In the genomic region with DNA sequence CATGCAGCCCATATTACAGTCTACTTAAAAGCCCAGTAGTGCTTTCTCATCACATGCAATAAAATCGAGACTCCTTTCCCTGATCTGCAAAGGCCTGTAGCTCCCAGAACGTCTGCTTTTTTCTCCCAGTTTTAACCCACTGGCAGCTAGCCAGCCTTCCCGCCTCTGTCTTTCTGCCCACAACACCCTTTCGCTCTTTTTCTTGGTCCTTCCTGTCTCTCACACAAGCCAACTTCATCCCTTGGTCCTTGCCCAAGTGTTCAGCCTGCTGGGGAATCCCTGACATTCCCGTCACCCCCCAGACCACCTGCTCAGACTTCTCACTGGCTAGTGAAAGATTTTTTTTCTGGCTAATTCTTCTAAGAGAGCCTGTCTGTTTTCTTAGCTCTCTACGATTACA, we compare ENCODE assay signal across 10 mouse cellular contexts. TPM values are rescaled to one million over a fixed set of nuclear protein-coding genes. Genes with fewer than 3 reads are reported as not detected.
A peak's percentile ranks its signal among the peaks of the same experiment; 100 is the strongest.
DNase-seq lines count a peak whose midpoint lies in the region; ATAC-seq and TF ChIP-seq lines count a peak whose summit lies in the region.
"Had no signal": no experiment of that assay in that cellular context is flagged by ENCODE, and none has a peak within 500 bp of the region (broad histone marks: within the 10 kb centered on the region; RNA-seq: fewer than 3 reads in every experiment).

No protein-coding gene starts in this region.

- no peaks in the 10 kb centered on the region for H3K9me3 ChIP-seq in kidney, embryonic 16.5 days (ENCODE audit: low read length)
- H3K9me3 ChIP-seq in limb, embryonic 14.5 days (ENCODE audit: control insufficient read depth, low read length): no peaks in the 10 kb centered on the region
- no peaks in the 10 kb centered on the region for H3K9me3 ChIP-seq in intestine, postnatal 0 days (ENCODE audit: control insufficient read depth)
- H3K9me3 ChIP-seq: liver, embryonic 15.5 days had no signal

- peak; percentile 50 to 61 for DNase-seq in cerebellum, adult 18-20 months
- no peak for DNase-seq in kidney, adult 9 months
- peak; percentile 65 for DNase-seq in cerebellum, adult 9-11 months
- DNase-seq in limb, embryonic 14.5 days (ENCODE audit: low spot score): peak; percentile 32
- DNase-seq in lung, adult 18-20 months: no peak
- DNase-seq: kidney, adult 8-10 months had no signal

- 0 out of 2 replicates have a peak overlapping the region, but pooled peaks have one; percentile 2 for H3K9ac ChIP-seq in kidney, embryonic 16.5 days (replicated peaks; ENCODE audit: low read length)
- no peak overlapping the region for H3K9ac ChIP-seq in limb, embryonic 14.5 days (ENCODE audit: low read depth, low read length, severe bottlenecking)
- H3K9ac ChIP-seq in intestine, postnatal 0 days (ENCODE audit: low read depth, low read length): no peak overlapping the region
- H3K9ac ChIP-seq: liver, embryonic 15.5 days had no signal

- H3K36me3 ChIP-seq in kidney, embryonic 16.5 days (ENCODE audit: insufficient read depth, low read length): 0 out of 2 replicates have a peak, but pooled peaks cover 4% of the 10 kb centered on the region
- H3K36me3 ChIP-seq in limb, embryonic 14.5 days (ENCODE audit: control insufficient read depth, insufficient read depth, low read length): peaks cover 17% of the 10 kb centered on the region
- no peaks in the 10 kb centered on the region for H3K36me3 ChIP-seq in intestine, postnatal 0 days (ENCODE audit: control insufficient read depth, insufficient read depth)

- WGBS in kidney, embryonic 16.5 days: 40% methylated on average over 6 of the region's 6 CpGs
- 32% methylated on average over 6 of the region's 6 CpGs for WGBS in limb, embryonic 14.5 days
- 45% methylated on average over 6 of the region's 6 CpGs for WGBS in intestine, postnatal 0 days

- H3K27me3 ChIP-seq in kidney, embryonic 16.5 days (ENCODE audit: insufficient read depth, low read length): no peaks in the 10 kb centered on the region; the same call in 1 of the 2 replicates
- no peaks in the 10 kb centered on the region for H3K27me3 ChIP-seq in limb, embryonic 14.5 days (ENCODE audit: control insufficient read depth, insufficient read depth, low read length)
- no peaks in the 10 kb centered on the region for H3K27me3 ChIP-seq in intestine, postnatal 0 days (replicated peaks; ENCODE audit: control insufficient read depth, insufficient read depth, low read length)

- no peak overlapping the region for H3K4me2 ChIP-seq in kidney, embryonic 16.5 days (replicated peaks; ENCODE audit: low read depth, low read length)
- no peak overlapping the region for H3K4me2 ChIP-seq in limb, embryonic 14.5 days (replicated peaks; ENCODE audit: low read depth, low read length, severe bottlenecking)
- H3K4me2 ChIP-seq in intestine, postnatal 0 days (replicated peaks; ENCODE audit: low read depth): no peak overlapping the region
- H3K4me2 ChIP-seq: liver, embryonic 15.5 days had no signal

- H3K4me3 ChIP-seq in kidney, embryonic 16.5 days (ENCODE audit: low read length): no peak overlapping the region
- no peak overlapping the region for H3K4me3 ChIP-seq in limb, embryonic 14.5 days (replicated peaks; ENCODE audit: low read length)
- H3K4me3 ChIP-seq in intestine, postnatal 0 days (ENCODE audit: low read depth, low read length): no peak overlapping the region
- H3K4me3 ChIP-seq: liver, embryonic 15.5 days had no signal

- TF ChIP-seq CTCF in intestine, postnatal 0 days (IDR thresholded peaks at IDR 0.05; ENCODE audit: low read depth): no peak

- no peak for TF ChIP-seq POLR2A in limb, embryonic 14.5 days (IDR thresholded peaks at IDR 0.05; ENCODE audit: borderline replicate concordance, extremely low read depth, insufficient read depth, insufficient read length)

- H3K27ac ChIP-seq in kidney, embryonic 16.5 days (ENCODE audit: low read length): no peak overlapping the region
- no peak overlapping the region for H3K27ac ChIP-seq in limb, embryonic 14.5 days (replicated peaks; ENCODE audit: low read depth, low read length)
- H3K27ac ChIP-seq in intestine, postnatal 0 days (ENCODE audit: low read depth, low read length): no peak overlapping the region
- H3K27ac ChIP-seq: liver, embryonic 15.5 days had no signal

- peaks cover 37% of the 10 kb centered on the region for H3K4me1 ChIP-seq in kidney, embryonic 16.5 days (ENCODE audit: insufficient read depth, low read length)
- H3K4me1 ChIP-seq in limb, embryonic 14.5 days (ENCODE audit: control insufficient read depth, insufficient read depth, low read length): peaks cover 20% of the 10 kb centered on the region
- no peaks in the 10 kb centered on the region for H3K4me1 ChIP-seq in intestine, postnatal 0 days (replicated peaks; ENCODE audit: control insufficient read depth, insufficient read depth, low read length)

- ATAC-seq in cerebellum, adult (ENCODE audit: insufficient number of reproducible peaks, low FRiP score, low TSS enrichment): no peak
- no peak for ATAC-seq in kidney, embryonic 16.5 days (ENCODE audit: low FRiP score, low TSS enrichment)
- peak; percentile 27; the same call in 1 of the 2 replicates for ATAC-seq in limb, embryonic 14.5 days (ENCODE audit: low FRiP score, low read depth)
- no peak for ATAC-seq in intestine, postnatal 0 days

RNA-seq across cellular contexts. Expression of a gene that starts 15.9 kb away (rescaled TPM):
- polyA plus RNA-seq in kidney, embryonic 16.5 days (2015; fragmentation: Nextera tagmentation; extraction: Ambion mirVana): 4.3 and 6.0 TPM in 2 replicates
- 5.3 and 6.1 TPM in 2 replicates for polyA plus RNA-seq in limb, embryonic 14.5 days (2012; rRNA removed)
- 3.7 and 4.7 TPM in 2 replicates for polyA plus RNA-seq in limb, embryonic 14.5 days (2014; fragmentation: Nextera tagmentation; extraction: Ambion mirVana)
- polyA plus RNA-seq in intestine, postnatal 0 days (2015; fragmentation: Nextera tagmentation; extraction: Ambion mirVana): 0.87 and 1.1 TPM in 2 replicates

RNA-seq across cellular contexts. Expression of a gene that starts 18.4 kb away (rescaled TPM):
- 27.1 and 28.9 TPM in 2 replicates for polyA plus RNA-seq in kidney, embryonic 16.5 days (2015; fragmentation: Nextera tagmentation; extraction: Ambion mirVana)
- 11.9 and 12.4 TPM in 2 replicates for polyA plus RNA-seq in limb, embryonic 14.5 days (2012; rRNA removed)
- 19.9 and 20.3 TPM in 2 replicates for polyA plus RNA-seq in limb, embryonic 14.5 days (2014; fragmentation: Nextera tagmentation; extraction: Ambion mirVana)
- polyA plus RNA-seq in intestine, postnatal 0 days (2015; fragmentation: Nextera tagmentation; extraction: Ambion mirVana): 7.5 and 8.8 TPM in 2 replicates

RNA-seq across cellular contexts. Expression of a gene that starts 30.2 kb away (rescaled TPM):
- 23.2 and 23.3 TPM in 2 replicates for polyA plus RNA-seq in kidney, embryonic 16.5 days (2015; fragmentation: Nextera tagmentation; extraction: Ambion mirVana)
- polyA plus RNA-seq in limb, embryonic 14.5 days (2012; rRNA removed): 22.9 and 31.4 TPM in 2 replicates
- polyA plus RNA-seq in limb, embryonic 14.5 days (2014; fragmentation: Nextera tagmentation; extraction: Ambion mirVana): 19.5 and 20.4 TPM in 2 replicates
- polyA plus RNA-seq in intestine, postnatal 0 days (2015; fragmentation: Nextera tagmentation; extraction: Ambion mirVana): 75.3 and 81.5 TPM in 2 replicates

RNA-seq across cellular contexts. Expression of a gene that starts 40.5 kb away (rescaled TPM):
- polyA plus RNA-seq in kidney, embryonic 16.5 days (2015; fragmentation: Nextera tagmentation; extraction: Ambion mirVana): 0.45 and 0.51 TPM in 2 replicates
- 10.4 and 11.2 TPM in 2 replicates for polyA plus RNA-seq in limb, embryonic 14.5 days (2012; rRNA removed)
- 2.5 and 3.0 TPM in 2 replicates for polyA plus RNA-seq in limb, embryonic 14.5 days (2014; fragmentation: Nextera tagmentation; extraction: Ambion mirVana)
- 0.90 and 0.93 TPM in 2 replicates for polyA plus RNA-seq in intestine, postnatal 0 days (2015; fragmentation: Nextera tagmentation; extraction: Ambion mirVana)

Comparison
In these comparisons a context has a peak if more than half of its experiments do, and no peak if none do; other contexts are left out.
1. DNase-seq: peak in cerebellum, adult 18-20 months (2 of 2), cerebellum, adult 9-11 months (single experiment) and limb, embryonic 14.5 days (single experiment); none in kidney, adult 9 months (single experiment) and lung, adult 18-20 months (0 of 2).